Mouse (Mus musculus): Measurements from ENCODE around the gene Tfec.

Tfec gene

GRCm38 (mm10) chr6:16796914-16797313 lies 101.3 kb downstream of the Tfec start:
- DNase-seq (ENCODE audit: extremely low read depth, low read depth): no peak

- no peak for DNase-seq (ENCODE audit: extremely low read depth, low read depth)
Observed at GRCm38 (mm10) chr6:16794036-16794435, 104.2 kb downstream of the Tfec start.

GRCm38 (mm10) chr6:16785166-16785565 lies 113.1 kb downstream of the Tfec start:
- DNase-seq (ENCODE audit: extremely low read depth, low read depth): no peak

Data from MEL-GATA-1-ER (cell line).